Mouse (Mus musculus): ENCODE data around the gene Smarca1.

- TF ChIP-seq POLR2A (IDR thresholded peaks at IDR 0.05; ENCODE audit: control insufficient read depth, low read depth, low read length) (no peak), CTCF (IDR thresholded peaks at IDR 0.05; ENCODE audit: control insufficient read depth, insufficient read depth, insufficient replicate concordance, low read depth, low read length) (no peak)
Observed at GRCm38 (mm10) chrX:47920541-47920940, 27.8 kb upstream of the Smarca1 start.

Measured in testis, adult 2 months (tissue).